Mouse (Mus musculus) G1E-ER4 (cell line): ENCODE data around the gene Nck1. TPM values are rescaled to one million over a fixed set of nuclear protein-coding genes. Genes with fewer than 3 reads are reported as not detected.

Source experiments
- GATA1 ChIP-seq: IDR thresholded peaks from one replicate; pipeline ENCODE4 v1.8.0; 2012; ENCODE audit warnings: low read length, inconsistent platforms
- polyA plus RNA-seq: library from polyadenylated mRNA; stranded (reverse); fragments of >175 nt; gene quantifications from 2 replicates; pipeline ENCODE4 v1.2.3, GENCODE M21; 2012

Gene Nck1
- polyA plus RNA-seq = 2.6 and 4.2 TPM in 2 replicates

GRCm38 (mm10) chr9:100545715-100546593, at the start of gene Nck1:
TSS of gene Nck1 (minus strand) at chr9:100546134.
- no peak for TF ChIP-seq GATA1

DNA sequence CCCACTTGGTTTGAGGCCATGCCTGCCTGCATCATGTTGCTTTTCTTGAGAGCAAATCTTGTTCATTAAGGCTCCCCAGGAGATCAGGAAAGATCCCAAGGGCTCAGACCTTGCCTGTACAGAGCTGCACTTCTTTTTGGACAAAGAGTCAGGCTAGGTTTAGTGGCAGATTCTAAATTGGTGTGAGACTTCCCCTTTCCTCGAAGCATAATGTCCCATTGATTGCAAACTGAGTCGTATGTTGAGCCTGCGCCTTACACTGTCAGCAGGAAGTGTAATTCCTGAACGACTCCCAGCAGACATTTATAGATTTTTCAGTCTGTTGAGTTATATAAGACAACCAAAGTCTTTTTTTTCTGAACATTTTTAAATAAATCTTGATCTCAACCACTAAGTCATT, 44.5 kb upstream of the Nck1 start:
- no peak for TF ChIP-seq GATA1

DNA sequence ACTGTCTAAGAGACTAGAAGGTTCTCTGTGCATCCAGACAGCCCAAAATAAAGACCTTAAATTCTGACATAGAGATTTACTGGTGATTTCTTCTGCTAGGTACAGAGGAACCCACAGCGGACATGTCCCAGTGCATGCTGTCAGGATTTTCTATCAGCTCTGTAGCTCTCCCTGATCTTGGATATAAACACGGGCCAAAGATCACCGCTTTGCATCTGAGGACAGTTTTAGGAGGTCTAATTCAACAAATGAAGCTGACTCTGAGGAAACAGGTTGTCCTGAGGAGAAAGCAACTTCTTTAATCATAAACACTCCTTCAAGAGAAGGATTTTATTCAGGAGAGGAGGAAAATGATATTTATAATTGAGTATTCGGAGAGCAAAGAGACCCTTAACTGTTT, 38.1 kb upstream of the Nck1 start:
- TF ChIP-seq GATA1 = no peak

- peak; percentile 45 for TF ChIP-seq GATA1
These were observed 37.1 kb upstream of the Nck1 start for GRCm38 (mm10) chr9:100582883-100583575.

GRCm38 (mm10) chr9:100581543-100582492, 35.9 kb upstream of the Nck1 start:
- TF ChIP-seq GATA1 = no peak

GRCm38 (mm10) chr9:100580196-100580740, 34.3 kb upstream of the Nck1 start:
- no peak for TF ChIP-seq GATA1

GRCm38 (mm10) chr9:100573942-100574341, 28.0 kb upstream of the Nck1 start:
- no peak for TF ChIP-seq GATA1

DNA sequence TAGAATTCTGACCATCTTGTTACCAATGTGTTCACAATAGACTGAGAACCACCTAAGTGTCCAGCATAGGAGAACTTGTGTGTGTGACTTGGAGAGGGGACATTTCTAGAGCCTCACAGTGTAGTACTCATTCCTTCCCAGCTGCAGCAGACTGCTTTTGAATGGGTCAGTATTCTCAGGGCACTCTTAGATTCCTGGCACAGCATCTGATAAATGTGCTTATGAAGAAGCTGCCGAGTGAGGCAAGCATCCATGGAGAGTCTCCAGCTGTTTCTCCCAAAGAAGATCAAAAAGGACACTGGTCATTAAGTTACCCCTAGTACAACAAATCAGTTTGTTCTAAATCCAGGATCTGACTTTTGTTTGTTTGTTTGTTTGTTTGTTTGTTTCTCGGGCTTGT, 27.4 kb upstream of the Nck1 start:
- no peak for TF ChIP-seq GATA1

DNA sequence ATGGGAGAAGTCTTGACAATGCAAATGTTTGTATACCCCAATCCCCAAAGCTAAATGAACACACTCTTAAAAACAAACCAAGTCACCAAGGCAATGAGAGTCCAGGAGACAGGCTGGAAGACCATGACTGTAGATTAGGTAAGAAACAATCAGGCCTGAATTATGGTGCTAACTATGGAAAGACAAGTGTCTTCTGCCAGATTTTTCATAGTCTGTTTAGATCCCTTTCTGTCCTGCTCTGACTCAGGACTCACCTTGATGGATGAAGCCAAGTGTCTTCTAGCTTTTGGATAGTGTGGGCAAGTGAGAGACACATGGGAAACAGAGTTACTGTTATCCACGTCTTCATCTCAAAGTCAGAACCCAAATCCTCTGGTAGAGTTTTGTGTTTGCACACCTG, 25.6 kb upstream of the Nck1 start:
- TF ChIP-seq GATA1 = no peak

DNA sequence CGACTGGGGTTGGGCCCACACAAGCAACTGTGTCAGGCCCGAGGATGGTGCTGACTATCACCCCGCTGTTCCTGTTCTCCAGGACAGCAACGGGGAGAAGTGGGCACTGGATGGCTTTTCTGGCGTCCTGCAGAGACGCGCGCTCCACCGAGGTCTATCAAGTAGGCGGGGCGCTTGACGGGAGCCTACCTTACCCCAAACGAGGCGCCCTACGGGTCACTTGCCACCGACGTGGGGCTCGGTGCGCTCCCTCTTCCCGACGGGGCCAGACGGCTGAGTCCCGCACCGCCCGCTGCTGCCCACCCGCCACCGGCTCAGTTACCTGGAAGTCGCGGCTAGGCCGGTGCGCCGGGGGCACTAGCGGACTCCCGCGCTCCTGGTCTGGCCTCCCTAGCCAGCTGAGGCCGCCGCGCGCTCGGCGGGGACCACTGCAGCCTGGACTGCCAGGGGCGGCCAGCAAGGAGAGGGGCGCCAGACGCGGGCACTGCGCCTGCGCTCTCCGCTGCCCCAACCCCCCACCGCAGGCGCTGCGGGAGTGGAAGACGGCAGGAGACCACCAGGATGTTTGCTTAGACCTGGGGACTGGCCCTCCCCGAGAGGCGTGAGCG, 24.8 kb upstream of the Nck1 start, which contains the start of gene Slc35g2:
Gene Slc35g2, minus strand, starts transcription at position 465 of the 608 bp plus-strand sequence.
- TF ChIP-seq GATA1 = no peak

- TF ChIP-seq GATA1 = no peak
These were observed 24.1 kb upstream of the Nck1 start for GRCm38 (mm10) chr9:100569798-100570625.

DNA sequence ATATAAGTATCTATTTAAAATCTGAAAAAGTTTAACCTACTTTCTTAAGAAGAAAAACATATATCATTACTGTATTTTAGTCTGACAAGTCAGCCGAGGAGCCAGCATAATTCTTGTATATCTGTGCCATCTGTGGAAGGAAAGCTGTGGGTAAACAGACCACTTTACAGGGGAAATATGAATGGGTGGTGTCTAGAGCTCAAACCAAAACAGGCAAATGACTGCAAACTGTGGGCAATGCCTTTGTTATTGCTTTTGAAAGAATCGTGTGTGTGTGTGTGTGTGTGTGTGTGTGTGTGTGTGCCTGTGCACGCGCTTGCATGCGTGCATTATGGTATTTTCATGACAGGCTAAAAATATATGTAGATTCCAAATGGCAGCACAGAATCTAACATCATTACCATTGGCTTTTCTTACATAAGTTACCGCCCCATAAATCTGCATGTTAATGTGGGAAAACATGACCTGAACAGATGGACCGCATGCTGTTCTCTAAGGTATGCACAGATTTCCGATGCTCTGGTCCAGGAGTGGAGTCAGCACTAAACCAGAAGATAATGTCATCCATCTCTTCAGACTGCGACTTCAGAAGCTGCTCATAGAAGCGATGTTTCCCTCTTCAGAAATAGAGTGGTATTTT, 14.4 kb upstream of the Nck1 start:
- TF ChIP-seq GATA1 = no peak

GRCm38 (mm10) chr9:100558991-100559390, 13.1 kb upstream of the Nck1 start:
- no peak for TF ChIP-seq GATA1

GRCm38 (mm10) chr9:100558023-100558573, 12.2 kb upstream of the Nck1 start:
- TF ChIP-seq GATA1 = no peak
